ENCODE assay signal across 24 mouse cellular contexts in the genomic region with DNA sequence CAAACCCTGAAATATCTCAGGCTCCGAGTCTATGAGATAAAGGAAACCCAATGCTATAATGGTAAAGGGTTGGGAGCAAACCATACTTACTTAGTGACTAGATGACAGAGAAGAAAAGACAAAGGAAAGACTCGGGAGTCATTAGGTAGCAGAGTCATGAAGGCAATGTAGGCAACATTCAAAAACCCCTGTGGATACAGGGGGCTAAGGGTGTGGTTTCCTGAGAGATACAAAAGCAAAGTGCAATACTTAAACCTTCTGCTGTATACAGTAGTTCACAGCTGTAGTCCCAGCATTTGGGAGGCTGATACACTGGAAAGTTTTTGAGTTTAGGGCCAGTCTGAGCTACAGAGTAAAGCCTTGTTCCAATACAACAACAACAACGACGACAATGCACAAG.
A peak's percentile ranks its signal among the peaks of the same experiment; 100 is the strongest.
DNase-seq lines count a peak whose midpoint lies in the region; ATAC-seq and TF ChIP-seq lines count a peak whose summit lies in the region.
"Had no signal": no experiment of that assay in that cellular context is flagged by ENCODE, and none has a peak within 500 bp of the region (broad histone marks: within the 10 kb centered on the region; RNA-seq: fewer than 3 reads in every experiment).

No protein-coding gene starts in this region.

- no peaks in the 10 kb centered on the region for H3K4me1 ChIP-seq in heart, embryonic 11.5 days (ENCODE audit: control insufficient read depth, insufficient read depth, low read length)
- H3K4me1 ChIP-seq in ES-Bruce4 (ENCODE audit: control insufficient read depth, insufficient read depth, low read length): peaks cover 8% of the 10 kb centered on the region
- H3K4me1 ChIP-seq: embryonic facial prominence, embryonic 10.5 days; embryonic facial prominence, embryonic 12.5 days; forebrain, embryonic 13.5 days; forebrain, embryonic 15.5 days had no signal

- no peak overlapping the region for H3K4me2 ChIP-seq in heart, embryonic 11.5 days
- H3K4me2 ChIP-seq: embryonic facial prominence, embryonic 12.5 days; forebrain, embryonic 13.5 days; forebrain, embryonic 15.5 days had no signal

- WGBS in heart, embryonic 11.5 days (ENCODE audit: insufficient replicate concordance): 88% methylated on average over 4 of the region's 4 CpGs

- no peak overlapping the region for H3K9ac ChIP-seq in heart, embryonic 11.5 days (ENCODE audit: low read depth, low read length)
- H3K9ac ChIP-seq in ES-Bruce4 (ENCODE audit: low read depth, poor library complexity, severe bottlenecking): no peak overlapping the region
- H3K9ac ChIP-seq: embryonic facial prominence, embryonic 12.5 days; forebrain, embryonic 13.5 days; forebrain, embryonic 15.5 days; forebrain, postnatal 0 days had no signal

- no peak for TF ChIP-seq POLR2A in ES-Bruce4 (IDR thresholded peaks at IDR 0.05; ENCODE audit: insufficient read depth, low read length)

- no peak for TF ChIP-seq EP300 in ES-Bruce4 (IDR thresholded peaks at IDR 0.05; ENCODE audit: insufficient read depth, low read depth, low read length)

- DNase-seq in heart, adult 11 months: peak; percentile 2
- DNase-seq in R1 (ENCODE audit: low read depth, low spot score): peak; percentile 89
- DNase-seq in lung, postnatal 25 days (ENCODE audit: low spot score): no peak
- DNase-seq: adrenal gland, adult 2 months; adrenal gland, postnatal 10 days; adrenal gland, postnatal 25 days; B cell, adult 2 months; cerebellum, adult 11 months; cerebellum, adult 18-20 months; cerebellum, adult 8-10 months; cerebellum, adult 9-11 months; cerebellum, postnatal 14 days; cerebellum, postnatal 36 days; forebrain, postnatal 0 days had no signal

- H3K36me3 ChIP-seq in heart, embryonic 11.5 days (ENCODE audit: control insufficient read depth, insufficient read depth, low read length): peaks cover 2% of the 10 kb centered on the region; the same call in 1 of the 2 replicates
- no peaks in the 10 kb centered on the region for H3K36me3 ChIP-seq in ES-Bruce4 (ENCODE audit: control insufficient read depth, insufficient read depth, low read length, poor library complexity, severe bottlenecking)
- H3K36me3 ChIP-seq: embryonic facial prominence, embryonic 10.5 days; forebrain, embryonic 15.5 days; G1E had no signal

- ATAC-seq in heart, embryonic 11.5 days (replicated peaks; ENCODE audit: insufficient number of reproducible peaks, low FRiP score, low TSS enrichment): no peak
- ATAC-seq: CD4-positive, CD25-positive, alpha-beta regulatory T cell, adult 4 months; forebrain, embryonic 13.5 days; forebrain, embryonic 15.5 days; forebrain, postnatal 0 days; Patski had no signal

- H3K27me3 ChIP-seq in heart, embryonic 11.5 days (ENCODE audit: control insufficient read depth, insufficient read depth, low read length): no peaks in the 10 kb centered on the region
- no peaks in the 10 kb centered on the region for H3K27me3 ChIP-seq in ES-Bruce4 (ENCODE audit: control insufficient read depth, insufficient read depth, low read length, poor library complexity, severe bottlenecking)
- H3K27me3 ChIP-seq: CH12.LX; embryonic facial prominence, embryonic 12.5 days; forebrain, embryonic 13.5 days; forebrain, embryonic 15.5 days; Patski had no signal

- TF ChIP-seq CTCF in ES-Bruce4 (IDR thresholded peaks at IDR 0.05; ENCODE audit: low read depth, low read length): no peak

- no peak overlapping the region for H3K27ac ChIP-seq in heart, embryonic 11.5 days (ENCODE audit: low read depth, low read length)
- H3K27ac ChIP-seq in ES-Bruce4 (ENCODE audit: insufficient read depth, low read length): peak overlapping the region; percentile 66
- H3K27ac ChIP-seq: embryonic facial prominence, embryonic 10.5 days; embryonic facial prominence, embryonic 12.5 days; forebrain, embryonic 13.5 days; forebrain, embryonic 15.5 days had no signal

- H3K4me3 ChIP-seq in heart, embryonic 11.5 days (ENCODE audit: low read depth, low read length): no peak overlapping the region
- H3K4me3 ChIP-seq in ES-Bruce4 (ENCODE audit: low read depth, low read length): no peak overlapping the region
- H3K4me3 ChIP-seq: embryonic facial prominence, embryonic 10.5 days; embryonic facial prominence, embryonic 12.5 days; forebrain, embryonic 13.5 days; forebrain, embryonic 15.5 days had no signal

- peaks cover 7% of the 10 kb centered on the region; the same call in 1 of the 2 replicates for H3K9me3 ChIP-seq in heart, embryonic 11.5 days (replicated peaks; ENCODE audit: control insufficient read depth, low read length)
- H3K9me3 ChIP-seq in ES-Bruce4 (replicated peaks; ENCODE audit: control insufficient read depth, insufficient read depth, low read length, poor library complexity, severe bottlenecking): peaks cover 25% of the 10 kb centered on the region
- H3K9me3 ChIP-seq: forebrain, embryonic 15.5 days had no signal
